Mouse (Mus musculus) hematopoietic multipotent progenitor cell, adult 10-12 weeks (in vitro differentiated cells): ENCODE results near the gene Ube2g2. TPM values are rescaled to one million over a fixed set of nuclear protein-coding genes. Genes with fewer than 3 reads are reported as not detected.

Source experiments
- polyA plus RNA-seq: library from polyadenylated mRNA; stranded (reverse); fragments of >175 nt; gene quantifications from 2 replicates; pipeline ENCODE4 v1.2.3, GENCODE M21; 2012; ENCODE audit warnings: low replicate concordance

The Ube2g2 gene
- polyA plus RNA-seq: 22.2 and 40.4 TPM in 2 replicates

DNA sequence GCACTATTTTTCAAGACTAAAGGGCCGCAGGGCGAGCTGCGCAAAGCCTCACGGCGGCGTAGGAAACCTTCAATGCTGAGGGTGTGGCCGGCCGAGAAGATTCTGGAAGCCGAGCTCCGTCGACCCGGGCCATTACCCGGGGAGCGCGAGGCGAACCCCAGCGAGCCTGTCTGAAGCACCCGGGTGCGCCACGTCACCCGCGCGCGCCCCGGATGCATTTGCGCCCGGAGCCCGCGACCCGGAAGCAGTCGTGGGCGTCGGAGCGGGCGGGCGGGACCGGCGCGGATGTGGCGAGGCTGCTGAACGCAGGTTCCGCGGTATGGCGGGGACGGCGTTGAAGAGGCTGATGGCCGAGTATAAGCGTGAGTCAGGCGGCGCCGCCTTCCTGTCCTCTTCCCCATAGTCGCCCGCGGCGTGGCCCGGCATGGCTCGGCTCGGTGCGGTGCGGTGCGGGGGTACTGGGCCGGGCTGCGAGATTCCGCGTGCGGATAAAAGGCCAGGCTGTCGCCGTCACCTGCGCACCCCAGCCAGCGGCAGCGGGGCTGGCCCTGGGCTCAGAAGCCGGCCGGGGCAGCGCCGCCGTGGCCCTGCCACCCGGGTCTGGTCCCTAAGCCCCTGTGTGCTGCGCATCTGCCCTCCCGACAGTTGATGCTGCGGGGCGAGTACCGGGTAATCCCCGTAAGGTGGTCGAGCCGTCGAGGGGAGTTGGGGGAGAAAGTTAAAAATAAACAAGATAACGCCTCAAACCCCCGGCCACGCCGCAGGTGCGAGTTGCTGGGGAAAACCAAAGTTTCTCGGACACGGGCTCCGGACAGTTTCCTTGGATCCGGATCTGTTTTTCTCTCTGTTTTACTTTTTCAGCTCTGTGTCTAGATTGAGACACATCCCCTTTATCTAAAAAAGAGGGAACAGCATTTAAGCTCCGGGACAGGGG, at the start of gene Ube2g2:
TSS of gene Ube2g2 (plus strand) at position 221 of the 934 bp plus-strand sequence.

DNA sequence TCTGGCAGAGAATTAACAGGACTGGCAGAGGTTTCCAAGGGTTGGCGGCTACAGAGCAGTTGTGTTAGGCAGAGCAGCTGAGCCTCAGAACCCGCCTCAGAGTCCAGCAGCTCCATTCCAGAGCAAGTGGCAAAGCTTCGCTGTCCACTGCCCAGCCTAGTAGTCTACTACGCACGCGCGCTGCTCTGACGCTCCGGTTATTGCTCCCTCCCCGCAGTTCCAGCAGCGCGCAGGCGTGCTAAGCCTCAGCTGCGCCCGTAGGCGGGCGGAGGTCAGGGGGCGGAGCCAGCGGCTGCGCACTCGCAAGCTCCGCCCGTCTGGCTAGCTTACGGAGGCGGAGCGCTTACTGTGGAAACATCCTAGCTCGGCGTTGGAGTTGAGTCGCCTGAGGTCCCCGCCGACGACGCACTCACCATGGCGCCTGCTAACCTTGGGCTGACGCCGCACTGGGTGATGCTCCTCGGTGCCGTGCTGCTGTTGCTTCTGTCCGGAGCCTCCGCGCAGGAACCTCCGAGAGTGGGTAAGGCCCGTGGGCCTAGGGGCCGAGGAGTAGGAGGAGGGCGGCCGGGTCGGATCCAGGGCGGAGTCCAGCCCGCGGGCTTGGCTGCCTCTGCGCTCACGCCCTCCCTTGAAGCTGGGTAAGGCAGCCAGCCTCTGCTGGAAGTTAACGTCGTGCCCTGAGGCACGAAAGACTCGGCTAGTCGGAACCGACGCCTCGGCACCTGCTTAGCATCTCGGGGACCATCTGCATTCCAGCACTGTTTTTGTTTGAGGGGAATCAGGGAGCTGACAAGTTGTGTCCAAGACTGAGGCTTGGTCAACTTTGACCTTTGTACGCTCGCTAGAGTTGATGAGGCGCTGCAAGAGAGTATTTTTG, 40.4 kb upstream of the Ube2g2 start, which contains the start of gene Pttg1ip:
TSS of gene Pttg1ip (plus strand) at position 313 of the 877 bp plus-strand sequence.

DNA sequence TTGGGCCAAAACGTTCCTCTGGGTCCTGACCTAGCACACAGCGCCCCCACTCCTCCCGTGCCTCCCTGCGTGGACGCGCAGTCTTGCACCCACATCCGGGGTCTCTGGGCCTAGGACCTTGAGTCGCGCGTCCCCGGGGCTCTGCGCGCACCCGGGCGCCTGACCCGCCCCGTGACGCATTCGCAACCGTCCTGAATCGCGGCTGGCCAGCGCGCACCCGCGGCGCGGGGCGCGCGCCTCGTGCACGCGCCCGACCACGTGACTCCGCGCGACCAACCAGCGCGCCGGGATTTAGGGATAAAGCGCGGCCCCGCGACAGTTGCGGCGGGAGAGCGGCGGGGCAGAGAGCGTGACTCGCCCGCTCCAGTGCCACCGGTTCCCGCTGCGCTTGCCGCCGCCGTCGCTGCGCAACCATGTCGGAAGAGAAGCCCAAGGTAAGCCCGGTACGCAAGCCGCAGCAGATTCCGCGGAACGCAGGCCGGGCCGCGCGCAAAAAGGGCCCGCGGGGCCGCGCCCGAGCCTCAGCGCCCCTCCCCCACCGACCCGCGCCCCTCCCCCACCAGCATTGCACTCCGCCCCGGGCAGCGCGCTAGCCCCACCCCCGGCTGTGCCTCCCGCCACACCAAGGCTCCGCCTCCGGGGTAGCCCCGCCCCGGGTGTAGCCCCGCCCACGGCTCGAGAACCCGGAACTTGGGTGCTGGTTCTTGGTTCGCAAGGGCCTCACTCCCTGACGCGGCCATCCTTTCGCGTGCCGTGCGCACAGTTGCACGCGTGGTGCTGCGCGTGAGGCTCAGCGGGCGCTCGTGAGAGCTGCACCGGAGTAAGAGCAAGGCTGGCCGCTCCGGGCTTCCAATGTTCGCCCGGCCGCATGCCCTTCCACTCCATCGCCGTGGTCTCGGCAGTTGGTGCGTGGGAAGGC, 15.9 kb upstream of the Ube2g2 start, which contains the start of the genes Sumo3 and Gm49325:
TSS of gene Sumo3 (plus strand) at position 190 of the 919 bp plus-strand sequence.
TSS of gene Gm49325 (plus strand) at position 290 of the 919 bp plus-strand sequence.

DNA sequence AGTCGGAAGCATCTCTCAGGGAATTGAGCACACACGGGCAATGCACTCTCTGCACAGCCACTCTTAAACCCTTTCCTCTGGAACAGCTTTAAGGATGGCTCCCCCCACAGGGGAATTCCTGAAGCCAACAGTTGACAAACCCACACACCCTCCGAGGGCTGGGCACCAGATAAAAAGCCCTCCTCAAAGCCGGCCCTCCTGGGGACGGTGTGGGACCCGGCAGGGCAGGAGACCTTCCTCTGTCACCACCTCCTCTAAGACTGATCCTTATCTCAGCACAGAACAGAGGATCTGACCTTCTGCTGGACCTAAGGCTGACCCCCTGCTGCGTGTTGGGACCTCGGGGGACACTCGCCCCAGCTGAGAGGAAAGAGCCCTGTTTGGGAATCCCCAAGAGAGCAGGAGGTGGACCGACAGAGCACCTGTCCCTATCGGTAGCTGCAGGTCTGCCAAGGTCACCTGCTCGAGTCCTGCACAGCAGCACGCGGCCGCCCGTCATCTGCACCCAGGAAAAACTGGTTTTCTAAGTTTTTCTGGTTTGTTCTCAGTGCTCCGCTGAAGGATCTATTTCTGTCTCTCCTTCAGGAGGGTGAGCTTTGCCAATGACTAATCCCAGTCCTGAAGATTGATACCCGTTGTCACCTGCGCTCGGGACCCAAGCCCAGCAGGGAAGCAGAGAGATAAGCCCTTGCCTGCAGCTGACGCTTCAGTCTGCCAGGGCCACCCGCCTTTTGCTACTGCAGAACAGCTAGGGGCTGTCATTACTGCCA, 64.0 kb downstream of the Ube2g2 start, which contains the start of gene Tspear:
TSS of gene Tspear (plus strand) at position 675 of the 770 bp plus-strand sequence.

DNA sequence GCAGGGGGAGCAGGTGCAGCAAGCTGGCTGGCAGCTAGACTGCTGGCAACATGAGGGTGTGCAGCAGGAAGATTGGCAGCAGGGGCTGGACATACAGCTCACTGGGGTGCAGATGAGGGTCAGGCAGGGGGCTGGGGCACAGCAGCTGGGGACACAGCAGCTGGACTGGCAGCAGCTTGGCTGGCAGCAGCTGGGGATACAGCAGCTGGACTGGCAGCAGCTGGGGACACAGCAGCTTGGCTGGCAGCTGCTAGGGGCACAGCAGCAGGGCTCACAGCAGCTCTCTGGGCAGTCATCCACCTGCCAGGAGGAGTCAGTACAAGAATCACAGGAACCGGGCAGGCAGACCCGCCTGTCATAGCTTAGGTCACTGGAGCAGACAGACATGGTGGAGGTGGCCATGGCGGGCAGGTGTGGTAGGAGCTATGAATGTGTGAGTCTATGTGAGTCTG, 68.3 kb downstream of the Ube2g2 start, which contains the start of gene Gm19402:
TSS of gene Gm19402 (minus strand) at position 402 of the 452 bp plus-strand sequence.

Other genes with a start within 250 kb of the Ube2g2 start
- gene Adarb1, start 204.0 kb upstream of the Ube2g2 start, polyA plus RNA-seq: 0.45 and 0.51 TPM in 2 replicates
- 56.9 and 130 TPM in 2 replicates for gene Fam207a, start 106.5 kb upstream of the Ube2g2 start, polyA plus RNA-seq
- gene Itgb2, start 92.0 kb upstream of the Ube2g2 start, polyA plus RNA-seq: 51.4 and 121 TPM in 2 replicates
- 59.7 and 100 TPM in 2 replicates for gene Pttg1ip, start 40.6 kb upstream of the Ube2g2 start, polyA plus RNA-seq
- 41.8 and 68.8 TPM in 2 replicates for gene Sumo3, start 16.2 kb upstream of the Ube2g2 start, polyA plus RNA-seq
- not detected in 2 replicates for gene Gm49325, start 16.1 kb upstream of the Ube2g2 start, polyA plus RNA-seq
- gene Tspear, start 64.3 kb downstream of the Ube2g2 start, polyA plus RNA-seq: 0.80 and 1.4 TPM in 2 replicates
- not detected in 2 replicates for gene Gm19402, start 68.5 kb downstream of the Ube2g2 start, polyA plus RNA-seq
- not detected in 2 replicates for gene Gm9508, start 75.0 kb downstream of the Ube2g2 start, polyA plus RNA-seq
- gene Gm10272, start 84.4 kb downstream of the Ube2g2 start, polyA plus RNA-seq: not detected in 2 replicates
- not detected in 2 replicates for gene Gm10024, start 89.2 kb downstream of the Ube2g2 start, polyA plus RNA-seq
- not detected in 2 replicates for gene Gm10142, start 93.5 kb downstream of the Ube2g2 start, polyA plus RNA-seq
- gene Krtap12-1, start 98.3 kb downstream of the Ube2g2 start, polyA plus RNA-seq: not detected in 2 replicates
- not detected in 2 replicates for gene Gm10100, start 104.2 kb downstream of the Ube2g2 start, polyA plus RNA-seq
- not detected in 2 replicates for gene Gm18596, start 120.4 kb downstream of the Ube2g2 start, polyA plus RNA-seq
- not detected in 2 replicates for gene Gm9736, start 129.1 kb downstream of the Ube2g2 start, polyA plus RNA-seq
- not detected in 2 replicates for gene Gm3233, start 137.4 kb downstream of the Ube2g2 start, polyA plus RNA-seq
- gene Gm3238, start 149.1 kb downstream of the Ube2g2 start, polyA plus RNA-seq: not detected in 2 replicates
- not detected in 2 replicates for gene Gm7138, start 154.7 kb downstream of the Ube2g2 start, polyA plus RNA-seq
- not detected in 2 replicates for gene Gm3250, start 160.3 kb downstream of the Ube2g2 start, polyA plus RNA-seq
- not detected in 2 replicates for gene Gm7137, start 165.9 kb downstream of the Ube2g2 start, polyA plus RNA-seq
- gene Gm9639, start 172.8 kb downstream of the Ube2g2 start, polyA plus RNA-seq: not detected in 2 replicates
- not detected in 2 replicates for gene Gm19668, start 176.9 kb downstream of the Ube2g2 start, polyA plus RNA-seq
- not detected in 2 replicates for gene Gm9507, start 189.6 kb downstream of the Ube2g2 start, polyA plus RNA-seq
- gene Gm2696, start 192.4 kb downstream of the Ube2g2 start, polyA plus RNA-seq: not detected in 2 replicates
- gene Krtap10-4, start 204.8 kb downstream of the Ube2g2 start, polyA plus RNA-seq: not detected in 2 replicates
- not detected in 2 replicates for gene Krtap10-10, start 213.7 kb downstream of the Ube2g2 start, polyA plus RNA-seq
- not detected in 2 replicates for gene Gm36176, start 224.5 kb downstream of the Ube2g2 start, polyA plus RNA-seq
- gene Gm10318, start 230.6 kb downstream of the Ube2g2 start, polyA plus RNA-seq: not detected in 2 replicates
- not detected in 2 replicates for gene Gm3285, start 239.7 kb downstream of the Ube2g2 start, polyA plus RNA-seq